Mouse (Mus musculus) midbrain, embryonic 12.5 days (tissue): ENCODE measurements around the gene Timp3. TPM values are rescaled to one million over a fixed set of nuclear protein-coding genes. Genes with fewer than 3 reads are reported as not detected.
A peak's percentile ranks its signal among the peaks of the same experiment; 100 is the strongest.

ENCODE experiments used
- ATAC-seq: fragments of 200-750 bp; cut with Nextera tagmentation; 2 replicates; pipeline ENCODE4 v1.8.0; 2017; ENCODE audit warnings: low read depth, moderate TSS enrichment, moderate library complexity; ENCODE audit not compliant: low FRiP score
- H3K27ac ChIP-seq: fragments of 300-500 bp; sonication (generic); replicated peaks from 2 replicates; pipeline ENCODE4 v1.5.1; 2016; ENCODE audit warnings: mild to moderate bottlenecking
- H3K27me3 ChIP-seq: fragments of 300-500 bp; sonication (generic); 2 replicates; pipeline ENCODE4 v1.6.1; 2016; ENCODE audit warnings: mild to moderate bottlenecking
- H3K36me3 ChIP-seq: fragments of 300-500 bp; sonication (generic); 2 replicates; pipeline ENCODE4 v1.6.1; 2016
- H3K4me1 ChIP-seq: fragments of 300-500 bp; sonication (generic); 2 replicates; pipeline ENCODE4 v1.6.1; 2016
- H3K4me2 ChIP-seq: fragments of 300-500 bp; sonication (generic); replicated peaks from 2 replicates; pipeline ENCODE4 v1.6.1; 2016; ENCODE audit warnings: mild to moderate bottlenecking, moderate library complexity
- H3K4me3 ChIP-seq: fragments of 300-500 bp; sonication (generic); 2 replicates; pipeline ENCODE4 v1.5.1; 2016; ENCODE audit warnings: mild to moderate bottlenecking
- H3K9ac ChIP-seq: fragments of 300-500 bp; sonication (generic); replicated peaks from 2 replicates; pipeline ENCODE4 v1.6.1; 2016; ENCODE audit warnings: mild to moderate bottlenecking, moderate library complexity
- H3K9me3 ChIP-seq: fragments of 300-500 bp; sonication (generic); 2 replicates; pipeline ENCODE4 v1.6.1; 2016; ENCODE audit warnings: mild to moderate bottlenecking
- WGBS: fragments of 180-500 bp; shearing (Covaris S2); methylation state at CpG from one replicate; pipeline ENCODE4 v1.1.7; 2016; 5-methylcytosine and 5-hydroxymethylcytosine counted together
- polyA plus RNA-seq: library from polyadenylated mRNA; unstranded; fragments of >200 nt; fragmentation: Nextera tagmentation; extraction: Ambion mirVana; gene quantifications from 2 replicates; pipeline ENCODE4 v1.2.1, GENCODE M21; 2016

The Timp3 gene
- polyA plus RNA-seq, 1 experiment from 2014 or later: 24.5 TPM

DNA sequence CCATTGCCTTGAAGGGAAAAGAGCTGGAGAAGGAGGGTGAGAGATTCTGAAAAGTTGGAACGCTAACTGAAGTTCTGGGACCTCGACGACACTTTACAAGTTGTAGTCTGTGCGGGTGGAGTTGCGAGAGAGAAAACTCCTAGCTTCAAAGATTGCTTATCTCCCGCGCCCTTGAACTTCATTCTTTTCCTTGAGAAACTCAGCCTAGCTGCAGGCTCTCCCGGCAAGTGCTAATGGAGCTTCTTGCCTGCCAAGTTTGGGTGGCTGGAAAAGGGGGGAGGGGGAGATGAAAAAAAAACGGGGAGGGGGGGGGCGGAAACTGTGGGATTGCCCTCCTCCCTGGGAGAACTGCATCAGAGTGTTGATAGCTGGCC, 932 bp downstream of the Timp3 start:
- peaks cover 29% of the 10 kb centered on the region for H3K4me1 ChIP-seq
- H3K4me3 ChIP-seq: peak overlapping the region; percentile 49
- peaks cover 49% of the 10 kb centered on the region for H3K27me3 ChIP-seq
- no peaks in the 10 kb centered on the region for H3K9me3 ChIP-seq
- peak overlapping the region; percentile 92 for H3K4me2 ChIP-seq
- ATAC-seq: no peak
- 2% methylated on average over 9 of the region's 10 CpGs for WGBS
- H3K27ac ChIP-seq: no peak overlapping the region
- peak overlapping the region; percentile 61 for H3K9ac ChIP-seq
- no peaks in the 10 kb centered on the region for H3K36me3 ChIP-seq

DNA sequence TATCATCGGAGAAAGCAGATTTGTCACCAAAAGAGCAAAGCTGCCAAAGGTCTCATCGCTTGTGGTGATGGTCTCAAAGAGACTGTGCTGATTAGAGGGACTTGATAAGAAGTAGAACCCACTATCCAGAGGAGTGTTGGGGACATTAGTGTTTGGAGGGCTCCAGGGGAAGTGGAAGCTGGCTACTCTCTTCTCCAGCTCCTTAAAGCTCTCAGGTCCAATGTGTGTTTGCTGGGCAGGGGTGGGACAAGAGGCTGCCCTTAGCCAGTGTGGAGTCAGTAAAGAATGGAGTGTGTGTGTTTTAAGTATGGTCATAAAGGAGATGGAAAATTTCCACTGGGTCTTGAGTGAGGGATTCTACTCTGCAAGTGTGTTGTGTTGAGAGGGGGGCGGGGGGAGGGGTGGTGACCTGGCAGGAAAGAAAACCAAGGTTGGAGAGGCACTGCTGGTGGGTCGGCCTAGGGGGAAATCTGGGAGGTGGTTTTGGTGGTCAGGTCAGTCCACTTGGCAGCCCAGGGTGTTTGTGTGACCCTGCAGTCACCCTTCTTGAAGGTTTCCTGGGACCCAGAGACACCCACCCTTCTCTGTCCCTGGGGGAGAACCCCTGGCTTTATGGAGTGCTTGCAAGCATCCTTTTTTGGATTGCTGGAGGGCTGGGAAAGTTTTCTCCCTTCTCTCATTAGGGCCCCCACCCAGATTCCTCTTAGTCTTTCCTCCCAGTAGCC, 1.6 kb downstream of the Timp3 start:
- H3K4me3 ChIP-seq: peak overlapping the region; percentile 49
- no peak for ATAC-seq
- peak overlapping the region; percentile 92 for H3K4me2 ChIP-seq
- peaks cover 29% of the 10 kb centered on the region for H3K4me1 ChIP-seq
- WGBS: 29% methylated on average over 4 of the region's 4 CpGs
- H3K9ac ChIP-seq: 0 out of 2 replicates have a peak overlapping the region, but pooled peaks have one; percentile 61
- no peaks in the 10 kb centered on the region for H3K9me3 ChIP-seq
- peaks cover 49% of the 10 kb centered on the region for H3K27me3 ChIP-seq
- H3K36me3 ChIP-seq: no peaks in the 10 kb centered on the region
- no peak overlapping the region for H3K27ac ChIP-seq

DNA sequence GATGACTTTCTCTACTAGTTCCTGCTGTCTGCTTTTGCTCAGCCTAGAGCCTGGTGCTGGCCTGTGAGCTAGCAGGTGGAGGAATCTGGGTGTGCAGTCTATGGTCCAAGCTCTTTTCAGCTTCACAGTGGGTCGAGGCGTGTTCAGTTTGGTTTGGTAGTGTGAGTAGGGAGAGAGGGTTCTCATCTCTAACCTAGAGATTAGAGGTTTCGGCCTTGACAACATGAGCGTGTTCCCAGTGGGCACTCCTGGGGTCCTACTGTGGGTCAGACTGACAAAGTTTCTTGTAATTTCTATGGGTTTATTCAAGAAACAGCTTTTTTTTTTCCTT, 2.1 kb downstream of the Timp3 start:
- Histone ChIP-seq H3K9ac (no peak overlapping the region), H3K4me1 (peaks cover 29% of the 10 kb centered on the region), H3K4me2 (peak overlapping the region; percentile 92; the same call in 1 of the 2 replicates), H3K27me3 (peaks cover 48% of the 10 kb centered on the region), H3K27ac (no peak overlapping the region), H3K9me3 (no peaks in the 10 kb centered on the region), H3K36me3 (no peaks in the 10 kb centered on the region), H3K4me3 (peak overlapping the region; percentile 49; the same call in 1 of the 2 replicates)
- no peak for ATAC-seq
- WGBS: 67% methylated on average over 4 of the region's 4 CpGs

DNA sequence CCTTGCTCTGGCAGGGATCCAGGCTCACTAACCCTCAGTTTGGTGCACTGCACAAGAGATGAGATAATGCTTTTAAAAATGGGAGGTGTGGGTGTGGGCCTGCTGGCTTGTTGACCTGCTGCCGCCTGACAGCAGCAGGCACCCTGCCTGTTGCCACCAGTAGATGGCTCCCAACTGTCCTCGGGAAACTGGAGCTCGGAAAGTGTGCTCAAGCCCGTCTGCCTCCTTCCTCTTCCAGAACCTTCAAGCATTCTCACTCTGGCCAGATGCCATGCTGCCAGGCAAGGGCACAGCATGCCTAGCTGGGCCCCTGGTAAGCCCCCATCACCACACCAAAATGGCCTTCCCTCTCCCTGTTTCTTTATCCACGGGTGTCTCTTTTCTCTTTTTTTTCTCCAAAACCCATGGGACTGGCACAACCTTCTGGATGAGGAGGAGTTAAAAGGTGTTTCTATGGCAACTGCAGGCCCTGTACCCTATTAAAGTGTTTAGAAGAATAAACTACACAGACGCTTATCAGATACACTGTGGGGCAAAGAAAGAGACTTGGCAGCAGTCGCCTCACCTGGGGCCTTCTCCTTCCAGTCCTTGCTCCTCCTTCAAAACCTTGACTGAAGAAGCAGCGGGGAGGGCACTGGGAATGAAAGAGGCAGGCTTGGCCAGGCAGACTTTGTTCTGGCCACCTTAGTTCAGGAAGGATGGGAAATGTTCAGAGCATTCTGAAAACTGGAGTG, 2.8 kb downstream of the Timp3 start:
- peaks cover 29% of the 10 kb centered on the region for H3K4me1 ChIP-seq
- H3K27me3 ChIP-seq: peaks cover 42% of the 10 kb centered on the region
- H3K4me3 ChIP-seq: no peak overlapping the region
- no peak overlapping the region for H3K9ac ChIP-seq
- WGBS: 21% methylated on average over 8 of the region's 8 CpGs
- H3K4me2 ChIP-seq: 0 out of 2 replicates have a peak overlapping the region, but pooled peaks have one; percentile 5
- no peaks in the 10 kb centered on the region for H3K36me3 ChIP-seq
- ATAC-seq: no peak
- no peak overlapping the region for H3K27ac ChIP-seq
- no peaks in the 10 kb centered on the region for H3K9me3 ChIP-seq

DNA sequence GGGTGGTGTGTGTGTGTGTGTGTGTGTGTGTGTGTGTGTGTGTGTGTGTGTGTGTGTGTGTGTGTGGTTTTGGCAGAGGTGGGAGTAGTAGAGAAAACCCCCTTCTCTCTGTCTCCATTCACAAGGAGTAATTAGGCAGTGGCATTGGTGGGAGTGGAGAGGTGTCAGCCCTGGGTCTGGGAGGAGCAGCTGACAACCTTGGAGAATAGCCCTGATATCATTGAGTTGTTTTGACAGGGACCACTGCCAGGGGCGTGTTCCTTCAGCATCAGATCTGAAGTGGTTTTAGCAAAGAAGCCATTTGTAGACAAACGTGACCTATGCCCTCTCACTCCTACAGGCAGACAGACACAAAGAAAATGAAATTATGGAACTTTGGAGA, 3.3 kb downstream of the Timp3 start:
- no peaks in the 10 kb centered on the region for H3K36me3 ChIP-seq
- H3K27me3 ChIP-seq: peaks cover 36% of the 10 kb centered on the region
- H3K4me1 ChIP-seq: peaks cover 29% of the 10 kb centered on the region
- no peaks in the 10 kb centered on the region for H3K9me3 ChIP-seq
- H3K27ac ChIP-seq: no peak overlapping the region
- H3K4me3 ChIP-seq: no peak overlapping the region
- no peak overlapping the region for H3K4me2 ChIP-seq
- WGBS: 56% methylated on average over 2 of the region's 2 CpGs
- no peak for ATAC-seq
- H3K9ac ChIP-seq: no peak overlapping the region

DNA sequence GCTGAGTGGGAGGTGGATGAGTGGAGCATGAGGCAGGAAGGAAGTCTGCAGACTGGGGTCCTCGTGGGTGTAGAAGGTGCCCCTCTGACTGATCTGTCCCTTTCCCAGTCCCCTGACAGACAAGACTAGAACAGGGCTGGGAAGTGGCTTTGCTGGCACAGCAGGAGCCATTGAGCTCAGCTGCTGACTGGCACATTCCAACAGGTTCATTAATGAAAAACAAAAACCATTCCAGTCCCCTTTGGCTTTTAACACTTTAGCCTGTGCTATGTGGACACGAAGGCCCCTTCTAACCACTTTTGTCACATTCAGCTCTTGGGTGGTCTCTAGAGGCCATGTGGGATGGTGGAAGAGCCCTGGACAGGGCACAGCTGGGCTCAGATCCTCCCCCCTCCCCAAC, 4.4 kb downstream of the Timp3 start:
- peaks cover 26% of the 10 kb centered on the region for H3K27me3 ChIP-seq
- no peak overlapping the region for H3K4me3 ChIP-seq
- no peak overlapping the region for H3K27ac ChIP-seq
- peaks cover 29% of the 10 kb centered on the region for H3K4me1 ChIP-seq
- no peak for ATAC-seq
- H3K4me2 ChIP-seq: no peak overlapping the region
- H3K36me3 ChIP-seq: no peaks in the 10 kb centered on the region
- H3K9me3 ChIP-seq: no peaks in the 10 kb centered on the region
- H3K9ac ChIP-seq: no peak overlapping the region
- 0% methylated on average over 2 of the region's 2 CpGs for WGBS

DNA sequence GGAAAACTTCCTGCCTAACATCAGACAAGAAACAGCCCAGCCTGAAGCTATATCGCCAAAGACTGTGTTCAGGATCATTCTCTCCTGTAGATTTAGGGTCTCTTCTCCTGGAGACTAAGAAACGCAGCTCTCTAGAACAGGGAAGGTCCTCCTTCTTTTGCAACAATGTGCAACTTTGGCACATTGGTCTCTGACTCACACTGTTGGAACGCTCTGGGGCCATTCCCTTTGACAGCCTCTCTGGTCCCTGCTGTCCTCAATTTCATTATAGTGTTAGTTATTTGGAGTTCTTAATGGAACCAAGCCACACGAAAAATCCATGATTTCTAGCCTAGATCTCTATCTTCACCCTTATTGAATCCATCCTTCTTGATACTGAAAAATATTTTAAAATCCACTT, 7.1 kb downstream of the Timp3 start:
- Histone ChIP-seq H3K9me3 (no peaks in the 10 kb centered on the region), H3K36me3 (no peaks in the 10 kb centered on the region), H3K4me3 (no peak overlapping the region), H3K4me2 (no peak overlapping the region), H3K4me1 (peaks cover 15% of the 10 kb centered on the region), H3K9ac (no peak overlapping the region), H3K27ac (no peak overlapping the region), H3K27me3 (peaks cover 7% of the 10 kb centered on the region)
- WGBS: 90% methylated on average over 4 of the region's 4 CpGs
- no peak for ATAC-seq

DNA sequence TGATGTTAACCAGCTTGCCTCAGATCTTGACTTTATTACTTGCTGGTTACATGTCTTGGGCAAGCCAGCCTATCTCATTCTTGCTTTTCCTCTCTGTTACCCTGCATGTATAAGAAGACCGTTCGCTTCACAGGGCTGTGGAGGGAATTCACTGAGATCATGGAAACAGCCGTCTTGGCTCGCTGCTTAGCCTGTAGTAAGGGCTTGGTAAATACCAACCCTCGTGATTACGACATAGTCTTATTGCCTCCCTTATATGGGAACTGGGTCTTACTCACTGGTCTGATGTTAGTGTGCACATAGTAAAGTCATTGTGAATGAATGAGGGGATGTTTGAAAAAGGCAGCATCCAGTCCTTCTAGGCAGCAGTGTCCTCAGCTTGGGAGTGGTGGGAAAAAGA, 10.4 kb downstream of the Timp3 start:
- no peaks in the 10 kb centered on the region for H3K27me3 ChIP-seq
- no peak overlapping the region for H3K9ac ChIP-seq
- no peaks in the 10 kb centered on the region for H3K4me1 ChIP-seq
- 87% methylated on average over 6 of the region's 6 CpGs for WGBS
- no peak overlapping the region for H3K27ac ChIP-seq
- H3K4me3 ChIP-seq: no peak overlapping the region
- ATAC-seq: no peak
- no peaks in the 10 kb centered on the region for H3K36me3 ChIP-seq
- no peak overlapping the region for H3K4me2 ChIP-seq
- H3K9me3 ChIP-seq: no peaks in the 10 kb centered on the region

DNA sequence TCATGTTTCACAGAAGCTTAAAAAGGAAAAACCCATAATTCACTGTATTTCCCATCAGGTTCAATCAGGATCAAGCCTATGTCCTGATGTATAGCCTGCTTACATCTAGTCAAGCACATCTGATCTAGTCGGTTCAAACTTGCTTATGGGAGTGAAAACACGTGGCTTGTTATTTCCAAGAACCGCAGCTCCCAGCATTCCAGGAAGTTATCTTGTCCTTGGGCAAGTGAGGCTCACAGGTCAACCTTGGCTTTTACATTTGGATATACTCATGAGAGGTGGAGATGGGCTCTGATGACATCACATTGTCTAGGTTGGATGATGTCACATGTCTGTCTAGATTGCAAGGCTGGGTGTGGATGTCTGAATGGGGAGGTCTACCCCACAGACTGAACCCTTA, 12.8 kb downstream of the Timp3 start:
- H3K4me3 ChIP-seq: no peak overlapping the region
- 90% methylated on average over 3 of the region's 3 CpGs for WGBS
- no peaks in the 10 kb centered on the region for H3K4me1 ChIP-seq
- H3K9ac ChIP-seq: no peak overlapping the region
- H3K36me3 ChIP-seq: no peaks in the 10 kb centered on the region
- no peak for ATAC-seq
- H3K9me3 ChIP-seq: no peaks in the 10 kb centered on the region
- H3K4me2 ChIP-seq: no peak overlapping the region
- H3K27ac ChIP-seq: no peak overlapping the region
- no peaks in the 10 kb centered on the region for H3K27me3 ChIP-seq

DNA sequence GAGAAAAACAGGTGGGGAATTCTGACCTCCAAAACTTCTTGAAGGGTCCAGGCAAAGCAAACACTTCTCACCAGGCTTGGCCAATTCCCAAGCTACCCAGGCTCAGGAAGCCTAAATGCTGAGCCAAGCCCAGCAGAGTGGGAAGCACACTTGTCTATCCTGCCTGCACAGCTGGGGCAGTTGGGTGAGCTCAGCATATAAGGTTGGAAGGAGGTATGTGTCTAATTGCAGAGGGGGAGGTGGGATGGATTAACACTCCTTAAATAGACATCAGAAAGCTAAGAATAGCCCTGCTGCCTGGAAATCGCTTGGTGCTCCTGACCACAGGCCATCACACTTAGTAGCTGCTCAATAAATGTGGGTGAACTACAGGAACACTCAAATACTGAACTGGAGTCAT, 13.3 kb downstream of the Timp3 start:
- no peaks in the 10 kb centered on the region for H3K27me3 ChIP-seq
- H3K9ac ChIP-seq: no peak overlapping the region
- no peak overlapping the region for H3K4me3 ChIP-seq
- 74% methylated on average over 1 of the region's 1 CpGs for WGBS
- H3K27ac ChIP-seq: no peak overlapping the region
- no peaks in the 10 kb centered on the region for H3K9me3 ChIP-seq
- H3K4me1 ChIP-seq: no peaks in the 10 kb centered on the region
- H3K36me3 ChIP-seq: no peaks in the 10 kb centered on the region
- no peak overlapping the region for H3K4me2 ChIP-seq
- ATAC-seq: no peak

DNA sequence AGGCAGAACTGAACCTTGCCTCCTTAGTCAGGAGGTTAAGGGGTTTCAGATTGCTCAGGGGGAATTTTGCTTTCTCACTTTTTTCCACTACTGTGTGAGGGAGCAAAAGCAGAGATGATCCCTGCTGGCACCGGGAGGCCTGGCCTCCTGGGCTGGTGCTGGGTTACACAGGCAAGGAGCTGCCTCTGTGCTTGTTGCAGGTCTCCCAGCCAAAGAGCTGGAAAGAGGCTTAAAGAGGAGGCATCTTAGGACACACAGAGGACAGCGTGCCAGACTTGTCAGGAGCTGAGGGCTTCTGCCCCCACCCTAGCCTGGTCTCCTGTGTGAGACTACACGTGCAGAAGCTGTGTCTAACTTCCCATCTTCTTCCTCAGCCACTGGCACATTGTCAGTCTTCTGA, 15.3 kb downstream of the Timp3 start:
- WGBS: 56% methylated on average over 3 of the region's 3 CpGs
- ATAC-seq: no peak
- Histone ChIP-seq H3K9ac (no peak overlapping the region), H3K4me1 (peaks cover 13% of the 10 kb centered on the region), H3K27me3 (no peaks in the 10 kb centered on the region), H3K4me3 (no peak overlapping the region), H3K36me3 (no peaks in the 10 kb centered on the region), H3K27ac (no peak overlapping the region), H3K4me2 (no peak overlapping the region), H3K9me3 (no peaks in the 10 kb centered on the region)

DNA sequence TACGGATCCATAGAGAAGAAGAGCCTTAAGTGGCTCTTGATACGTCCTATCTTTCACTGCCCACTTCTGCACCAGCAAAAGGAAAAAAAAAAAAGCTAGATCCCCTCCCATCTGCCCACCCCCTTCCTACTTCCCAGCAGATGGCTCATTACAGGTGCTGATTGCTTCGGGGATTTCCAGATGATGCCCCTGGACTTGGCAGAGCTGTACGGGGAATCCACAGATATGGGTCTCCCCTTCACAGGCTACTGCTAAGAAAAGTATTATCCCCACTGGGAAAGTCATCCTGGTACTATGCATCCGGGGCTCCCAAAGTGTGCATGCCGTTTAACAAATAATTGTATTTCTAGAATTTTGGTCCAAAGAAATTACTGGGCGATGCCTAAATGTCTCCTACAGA, 17.5 kb downstream of the Timp3 start:
- WGBS: 80% methylated on average over 7 of the region's 7 CpGs
- Histone ChIP-seq H3K9ac (no peak overlapping the region), H3K4me2 (no peak overlapping the region), H3K36me3 (no peaks in the 10 kb centered on the region), H3K4me3 (no peak overlapping the region), H3K27ac (no peak overlapping the region), H3K27me3 (no peaks in the 10 kb centered on the region), H3K9me3 (no peaks in the 10 kb centered on the region), H3K4me1 (peaks cover 20% of the 10 kb centered on the region)
- ATAC-seq: no peak
